Mouse (Mus musculus): Measurements from ENCODE around the gene Oser1. TPM values are rescaled to one million over a fixed set of nuclear protein-coding genes. Genes with fewer than 3 reads are reported as not detected.

The Oser1 gene
- total RNA-seq, 2 experiments from 2014 or later = 16.7 to 18.8 TPM

DNA sequence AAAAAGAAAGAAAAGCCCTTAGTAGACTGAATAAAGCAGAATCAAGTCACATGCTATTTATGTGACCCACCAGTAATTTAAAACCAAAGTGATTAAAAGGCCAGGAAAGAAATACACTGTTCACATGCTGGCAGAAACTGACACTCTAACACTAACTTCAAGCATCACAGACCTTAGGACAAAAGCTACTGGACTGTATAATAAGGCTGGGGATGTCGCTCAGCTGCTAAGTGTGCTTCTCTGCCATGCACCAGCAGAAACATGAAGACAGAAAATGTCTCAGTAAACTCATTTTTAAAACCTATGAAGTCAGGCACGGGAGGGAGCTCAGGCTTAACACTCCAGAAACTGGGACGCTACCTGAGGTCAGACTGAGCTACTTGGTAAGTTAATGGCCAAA, 14.3 kb downstream of the Oser1 start:
- no peak for DNase-seq (ENCODE audit: low spot score in 2 of 2)

DNA sequence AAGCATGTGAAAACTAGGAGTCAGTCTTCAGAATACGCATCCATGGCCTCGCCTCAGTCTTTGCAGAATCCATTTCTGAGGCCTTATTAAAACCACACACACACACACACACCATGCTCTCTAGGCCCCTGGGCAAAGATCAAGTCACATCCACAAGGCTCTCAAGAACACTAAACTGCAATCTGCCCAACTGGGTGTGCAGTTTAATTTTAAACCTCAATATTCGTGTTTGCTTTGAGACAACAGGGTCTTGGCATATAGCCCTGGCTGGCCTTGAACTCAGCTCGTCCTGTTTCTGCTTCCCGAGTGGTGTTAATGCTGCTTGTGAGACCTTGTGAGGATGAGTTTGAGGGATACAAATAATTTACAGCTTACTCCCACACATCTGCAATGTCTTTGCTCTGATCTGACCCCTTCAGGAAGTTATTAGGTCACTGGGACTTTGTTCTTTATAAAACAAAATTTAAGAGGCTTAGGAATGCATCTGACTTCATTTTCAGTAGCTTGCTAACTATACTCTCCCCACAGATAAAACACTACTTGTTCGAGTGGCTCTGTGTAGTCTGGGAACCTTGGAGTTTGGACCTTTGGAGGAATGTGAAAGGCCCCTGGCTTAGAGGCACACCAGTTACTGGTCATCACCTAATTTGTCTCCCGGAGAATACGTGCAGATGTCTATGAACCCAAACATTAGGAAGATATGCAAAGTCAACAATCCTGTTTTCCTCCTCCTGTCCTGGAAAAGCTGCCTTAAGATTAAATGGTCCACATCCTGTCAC, 20.3 kb downstream of the Oser1 start:
- no peak for DNase-seq (ENCODE audit: low spot score in 2 of 2)

DNA sequence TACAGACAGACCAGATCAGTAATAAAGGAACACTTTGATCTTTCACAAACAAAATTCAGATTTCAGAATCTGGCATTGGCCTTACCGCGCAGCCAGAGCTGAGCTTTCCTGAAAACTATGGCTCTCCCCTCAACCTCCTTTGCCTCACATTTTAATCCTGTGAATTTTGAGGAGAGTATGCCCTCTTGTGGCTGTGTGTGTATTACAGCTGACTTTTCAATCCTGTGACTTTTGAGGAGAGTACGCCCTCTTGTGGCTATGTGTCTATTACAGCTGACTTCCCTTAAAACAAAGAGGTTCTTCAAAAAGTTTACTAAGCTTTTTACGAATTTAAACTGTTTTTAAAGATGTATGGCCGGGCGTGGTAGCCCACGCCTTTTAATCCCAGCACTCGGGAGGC, 23.3 kb downstream of the Oser1 start:
- DNase-seq (ENCODE audit: low spot score in 2 of 2) = peak; percentile 88 to 89

DNA sequence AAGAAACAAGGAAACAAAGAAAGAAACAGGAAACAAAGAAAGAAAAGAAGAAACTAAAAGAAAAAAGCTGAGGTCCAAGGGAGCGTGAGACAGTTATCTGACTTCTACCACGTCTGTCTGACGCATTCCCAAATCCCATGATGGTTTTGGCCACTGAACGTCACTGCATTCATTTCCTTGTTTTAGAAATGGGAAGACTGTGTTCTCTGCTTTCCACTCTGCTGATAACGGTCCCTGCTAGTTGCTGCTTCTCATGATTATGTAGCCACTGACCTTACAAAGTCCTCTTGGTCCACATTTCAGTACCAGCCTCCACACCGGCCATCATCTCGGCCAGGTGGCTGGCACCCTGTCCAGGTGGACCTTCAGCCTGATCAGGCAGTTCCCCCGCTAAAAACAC, 25.3 kb downstream of the Oser1 start:
- DNase-seq (ENCODE audit: low spot score in 2 of 2) = no peak

DNA sequence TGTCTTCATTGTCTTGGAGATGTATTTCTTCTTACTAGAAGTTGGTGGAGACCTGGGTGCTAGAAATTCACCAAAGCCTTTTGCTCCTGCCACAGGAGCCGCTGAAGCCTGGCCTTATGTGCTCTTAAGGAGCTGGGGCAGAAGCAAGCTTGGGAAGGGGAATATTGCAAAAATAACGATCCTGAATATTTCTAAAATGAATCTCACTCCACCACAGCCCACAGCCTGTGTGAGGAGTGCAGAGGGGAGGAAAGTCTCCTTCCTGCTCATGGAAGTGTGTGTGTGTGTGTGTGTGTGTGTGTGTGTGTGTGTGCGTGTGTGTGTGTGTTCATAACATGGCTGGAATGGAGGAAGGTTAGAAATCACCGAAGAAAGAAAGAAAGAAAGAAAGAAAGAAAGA, 25.7 kb downstream of the Oser1 start:
- DNase-seq (ENCODE audit: low spot score in 2 of 2) = no peak

DNA sequence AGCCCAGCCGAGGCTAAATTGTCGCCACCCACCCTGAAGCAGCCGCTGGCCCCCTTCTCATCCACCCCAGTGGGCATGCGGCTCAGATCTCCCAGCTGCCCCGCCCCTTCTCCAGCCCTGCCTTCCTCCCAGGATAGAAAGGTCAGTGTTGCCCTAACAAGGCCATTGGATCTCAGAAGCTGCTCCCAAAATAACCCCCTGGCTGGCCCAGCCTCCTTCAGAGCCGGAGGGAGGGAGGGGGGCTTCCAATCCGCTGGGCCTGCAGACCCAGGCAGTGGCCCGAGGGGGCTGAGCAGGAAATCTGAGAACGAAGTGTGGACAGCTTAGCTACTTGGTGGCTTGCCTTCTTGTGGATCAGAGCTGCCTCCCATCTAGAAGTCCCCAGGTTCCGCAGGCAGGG, 26.6 kb downstream of the Oser1 start, which contains the start of gene Jph2:
TSS of gene Jph2 (minus strand) at position 89 of the 400 bp plus-strand sequence.
- no peak for DNase-seq (ENCODE audit: low spot score in 2 of 2)

DNA sequence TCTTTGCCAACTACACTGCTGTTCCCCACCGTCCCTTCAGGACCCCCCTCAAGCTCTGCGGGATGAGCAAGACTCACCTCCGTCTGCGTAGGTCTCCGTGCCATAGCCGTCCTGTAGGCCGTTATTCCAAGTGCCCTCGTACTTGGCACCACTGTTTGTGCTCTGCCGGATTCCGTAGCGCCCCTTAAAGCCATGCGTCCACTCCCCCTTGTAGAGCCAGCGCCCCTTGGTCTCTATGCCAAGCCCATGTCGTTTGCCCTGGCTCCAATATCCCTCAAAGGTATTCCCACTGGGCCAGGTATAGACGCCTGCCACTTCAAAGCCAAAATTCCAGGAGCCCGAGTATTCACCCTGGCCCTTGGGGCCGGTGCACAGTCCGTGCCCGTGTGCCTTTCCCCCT, 27.4 kb downstream of the Oser1 start:
- DNase-seq (ENCODE audit: low spot score in 2 of 2) = no peak

DNA sequence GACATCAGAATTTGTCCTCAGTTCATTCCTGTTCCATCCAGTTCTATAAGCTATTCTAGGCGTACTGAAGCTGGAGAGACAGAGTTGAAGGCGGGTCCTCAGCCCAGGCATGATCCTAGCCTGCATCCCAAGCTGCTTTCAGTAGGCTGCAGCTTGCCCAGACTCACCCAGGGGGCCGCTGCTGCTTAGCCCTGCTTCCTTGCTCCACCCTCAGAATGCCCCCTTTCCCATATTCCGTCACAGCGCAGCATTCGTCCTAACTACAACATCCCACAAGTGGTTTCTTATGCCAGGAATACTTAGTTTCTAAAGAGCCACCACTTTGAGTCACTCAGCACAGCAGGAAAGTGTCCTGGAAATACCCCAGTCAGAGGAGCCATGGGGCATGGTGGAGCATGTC, 29.5 kb downstream of the Oser1 start:
- no peak for DNase-seq (ENCODE audit: low spot score in 2 of 2)

DNA sequence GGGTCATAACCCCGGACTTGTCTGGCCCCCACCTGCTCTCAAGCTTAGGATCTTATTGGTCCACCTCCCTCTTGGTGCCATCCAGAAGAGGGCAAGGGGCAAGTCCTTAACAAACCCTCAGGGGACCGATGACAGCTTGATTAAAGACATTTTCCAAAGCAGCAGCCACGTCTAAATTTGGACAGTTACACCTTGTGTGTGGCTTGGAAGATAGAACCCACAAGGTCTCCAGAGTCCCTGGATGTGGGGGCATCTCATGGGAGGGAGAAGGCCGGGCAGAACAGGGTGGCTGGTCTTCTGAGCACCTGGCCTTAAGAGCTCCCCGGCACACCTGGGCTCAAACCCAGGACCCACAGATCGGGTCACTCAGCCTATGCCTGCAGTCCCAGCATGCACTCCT, 30.5 kb downstream of the Oser1 start:
- no peak for DNase-seq (ENCODE audit: low spot score in 2 of 2)

DNA sequence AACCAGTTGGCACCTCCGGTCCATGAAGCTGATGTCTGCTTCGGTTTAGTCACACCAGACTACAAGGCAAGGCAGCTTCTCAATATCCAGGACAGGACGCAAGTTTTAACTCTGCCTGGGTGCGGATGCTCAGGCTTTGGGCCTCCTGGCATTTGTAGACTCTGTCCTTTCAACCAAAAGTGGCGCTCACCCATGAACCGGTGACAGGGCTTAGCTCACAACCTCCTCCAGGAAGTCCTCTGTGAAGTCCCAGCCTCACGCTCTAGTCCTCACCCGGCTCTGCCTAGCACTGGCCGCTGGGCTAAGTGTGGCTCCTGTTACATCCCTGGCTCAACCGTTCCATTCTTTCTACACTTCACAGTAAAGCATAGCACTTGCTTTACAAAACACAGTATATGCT, 31.3 kb downstream of the Oser1 start:
- DNase-seq (ENCODE audit: low spot score in 2 of 2) = no peak

DNA sequence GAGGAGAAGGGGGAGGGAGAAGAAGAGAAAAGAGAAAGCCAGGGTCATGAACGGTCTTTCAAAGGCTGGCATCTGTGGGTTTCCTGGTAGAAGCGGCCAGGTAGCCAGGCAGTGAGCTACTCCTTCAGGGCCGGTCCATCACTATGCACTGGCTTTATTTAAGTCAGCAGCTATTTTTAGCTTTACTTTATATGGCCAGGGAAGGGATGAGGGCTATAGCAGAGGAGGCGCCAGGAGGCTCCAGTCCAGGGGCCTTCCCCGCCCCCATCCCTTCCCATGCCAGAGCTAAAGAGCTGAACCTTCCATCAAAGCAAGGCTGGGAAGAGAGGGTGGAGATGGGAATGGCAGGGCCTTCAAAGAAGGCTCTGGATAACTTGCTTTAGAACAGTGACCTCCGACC, 32.1 kb downstream of the Oser1 start:
- no peak for DNase-seq (ENCODE audit: low spot score in 2 of 2)

DNA sequence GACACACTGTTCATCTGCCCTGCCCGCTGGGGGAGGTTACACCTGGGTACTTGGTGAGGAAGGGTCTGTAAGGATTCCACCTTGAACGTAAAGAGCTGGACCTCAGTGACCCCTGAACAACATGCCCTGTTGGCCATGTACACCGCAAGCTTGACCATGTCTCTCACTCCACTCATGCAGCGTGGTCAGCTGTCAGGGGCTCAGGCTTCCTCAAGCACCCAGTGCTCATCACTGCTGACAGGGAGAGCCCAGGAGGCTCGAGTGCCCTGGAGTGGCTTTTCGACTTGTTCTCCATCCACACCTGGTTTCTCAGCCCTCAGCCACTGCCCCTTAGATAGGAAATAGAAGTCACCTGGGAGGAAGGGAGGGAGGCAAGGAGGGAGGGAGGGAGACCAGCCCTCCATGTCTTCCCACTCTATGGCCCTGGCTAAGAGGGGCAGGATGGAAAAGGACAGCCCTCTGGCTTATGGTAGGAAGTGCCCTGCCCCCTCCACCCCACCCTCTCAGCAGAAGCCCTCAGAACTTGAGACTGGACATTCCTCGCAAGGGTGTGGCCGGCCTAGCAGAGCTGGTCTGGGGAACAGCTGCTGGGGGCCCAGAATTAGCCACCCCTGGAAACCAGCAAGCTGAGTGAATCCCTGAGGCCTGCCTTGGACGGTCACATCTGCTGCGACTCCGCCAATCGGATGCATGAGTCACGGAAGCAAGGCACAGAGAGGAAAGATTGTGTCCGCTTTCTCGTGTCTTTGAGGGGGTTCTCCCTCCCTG, 37.9 kb downstream of the Oser1 start:
- no peak for DNase-seq (ENCODE audit: low spot score in 2 of 2)

DNA sequence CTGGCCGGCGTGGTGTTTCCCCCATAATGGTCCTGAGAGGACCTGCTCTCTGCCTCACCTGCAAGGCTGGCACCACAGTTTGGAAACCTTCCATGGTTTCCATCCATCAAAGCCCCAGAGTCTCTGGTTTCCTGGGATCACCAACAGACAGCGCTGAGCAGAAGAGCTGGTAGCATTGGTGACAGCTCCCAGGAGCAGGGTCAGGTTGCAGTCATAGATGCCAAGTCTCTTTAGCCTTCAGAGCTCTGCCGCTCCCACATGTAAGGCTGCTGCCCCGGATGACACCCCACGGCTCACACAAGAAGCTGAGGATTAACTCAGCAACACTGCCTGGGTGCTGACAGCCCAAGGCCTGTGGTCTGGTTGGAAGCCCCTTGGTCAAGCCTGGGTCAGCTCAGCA, 39.4 kb downstream of the Oser1 start:
- no peak for DNase-seq (ENCODE audit: low spot score in 2 of 2)

DNA sequence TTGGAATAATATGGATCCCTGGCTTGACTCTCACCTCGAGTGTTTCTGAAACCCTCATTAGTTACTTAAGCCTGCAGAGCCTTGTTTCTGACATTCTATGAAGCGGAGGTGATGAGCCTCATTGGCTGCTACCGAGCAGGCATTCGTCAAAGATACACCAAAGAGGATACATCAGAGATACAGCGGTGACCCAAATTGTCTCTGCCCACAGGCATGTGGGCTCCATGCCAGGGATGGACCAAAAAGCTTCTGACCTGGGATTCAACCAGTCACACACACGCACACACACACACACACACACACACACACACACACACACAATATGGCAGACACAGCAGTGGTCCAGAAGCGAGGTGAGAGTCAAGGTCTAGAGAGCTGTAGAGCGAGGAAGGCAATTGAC, 43.3 kb downstream of the Oser1 start:
- DNase-seq (ENCODE audit: low spot score in 2 of 2) = no peak

DNA sequence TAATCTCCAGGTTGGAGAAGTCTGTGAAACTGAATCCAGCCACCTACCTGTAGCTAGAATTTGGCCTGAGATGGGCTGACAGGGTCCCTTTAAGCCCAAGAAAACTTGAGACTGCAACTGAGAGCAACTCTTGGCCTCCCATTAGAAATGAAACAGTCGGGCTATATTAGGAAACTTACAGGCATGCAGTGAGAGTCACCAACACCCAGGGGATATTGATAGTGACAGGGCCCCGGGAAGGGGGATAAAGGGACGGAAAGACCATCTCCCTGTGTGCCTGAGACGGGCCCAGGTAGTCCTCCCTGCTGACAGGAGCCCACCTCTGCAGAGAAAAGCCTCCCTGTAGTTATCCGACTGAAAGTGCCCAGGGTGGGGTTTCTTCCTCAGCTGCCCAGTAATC, 45.1 kb downstream of the Oser1 start:
- no peak for DNase-seq (ENCODE audit: low spot score in 2 of 2)

DNA sequence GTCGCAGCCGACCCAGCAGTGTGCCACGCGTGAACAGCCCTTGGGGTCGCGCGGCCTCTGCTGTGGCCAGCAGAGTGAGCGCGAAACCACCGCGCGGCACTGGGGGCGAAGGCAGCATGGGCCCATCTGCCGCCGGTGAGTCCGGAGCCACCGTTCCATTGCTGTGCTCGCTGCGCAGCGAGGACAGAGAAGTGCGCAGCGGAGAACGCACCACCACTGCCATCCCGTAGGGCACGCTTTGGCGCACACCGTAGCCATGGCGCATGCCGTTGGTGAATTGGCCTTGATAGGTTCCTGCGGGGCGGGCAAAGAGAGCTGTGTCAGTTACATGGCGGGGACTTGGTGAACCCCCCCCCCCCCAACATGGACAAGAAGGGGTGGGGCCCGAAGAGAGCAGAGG, 48.4 kb downstream of the Oser1 start:
- no peak for DNase-seq (ENCODE audit: low spot score in 2 of 2)

DNA sequence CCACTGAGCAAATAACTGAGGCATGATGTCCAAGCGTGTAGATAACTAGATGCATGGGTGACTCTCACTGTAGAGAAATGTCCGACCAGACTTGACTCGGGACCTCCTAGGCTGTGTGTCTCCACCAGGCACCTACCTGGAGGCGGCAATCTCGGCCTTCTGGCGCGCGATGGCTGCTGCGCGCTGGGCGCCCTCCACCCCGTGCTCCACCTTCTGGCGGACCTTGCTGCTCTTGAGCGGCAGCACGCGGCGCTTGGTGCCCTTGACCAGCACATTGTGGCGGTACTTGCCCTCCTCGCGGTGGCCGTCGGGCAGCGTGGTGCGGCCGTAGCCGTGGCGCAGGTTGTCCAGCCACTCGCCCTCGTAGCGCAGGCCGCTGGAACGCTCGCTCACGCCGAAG, 49.0 kb downstream of the Oser1 start:
- no peak for DNase-seq (ENCODE audit: low spot score in 2 of 2)

DNA sequence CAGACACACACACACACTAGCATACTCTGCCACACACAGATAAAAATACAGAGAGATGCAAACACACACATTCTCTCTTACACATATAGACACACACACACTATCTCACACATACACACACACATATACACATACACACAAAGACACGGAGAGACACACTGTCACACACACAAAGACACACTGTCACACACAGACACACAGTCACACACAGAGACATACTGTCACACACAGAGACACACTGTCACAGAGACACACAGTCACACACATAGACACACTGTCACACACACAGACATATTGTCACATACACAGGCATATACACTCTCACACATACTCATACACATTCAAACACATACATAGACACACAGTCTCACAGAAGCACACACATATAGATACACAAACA, 51.9 kb downstream of the Oser1 start:
- no peak for DNase-seq (ENCODE audit: low spot score in 2 of 2)

DNA sequence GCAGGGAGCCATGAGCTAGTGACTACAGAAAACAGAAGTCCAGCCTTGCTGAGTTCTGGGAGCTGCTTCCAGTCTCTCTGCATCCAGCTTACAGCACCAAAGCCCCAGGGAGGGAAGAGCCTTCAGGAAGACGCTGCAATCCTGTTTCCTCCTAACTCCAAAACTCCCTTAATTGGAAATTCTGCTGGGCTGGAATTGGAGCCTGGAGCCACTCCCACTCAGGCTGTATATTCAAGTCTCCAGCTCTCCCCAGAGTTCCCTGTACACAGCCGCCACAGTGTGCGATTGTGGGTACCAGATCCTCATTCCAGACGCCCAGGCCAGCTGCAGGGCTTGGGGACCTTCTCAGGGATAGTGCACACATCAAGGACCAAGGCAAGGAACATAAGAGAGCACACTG, 54.3 kb downstream of the Oser1 start:
- DNase-seq (ENCODE audit: low spot score in 2 of 2) = no peak

DNA sequence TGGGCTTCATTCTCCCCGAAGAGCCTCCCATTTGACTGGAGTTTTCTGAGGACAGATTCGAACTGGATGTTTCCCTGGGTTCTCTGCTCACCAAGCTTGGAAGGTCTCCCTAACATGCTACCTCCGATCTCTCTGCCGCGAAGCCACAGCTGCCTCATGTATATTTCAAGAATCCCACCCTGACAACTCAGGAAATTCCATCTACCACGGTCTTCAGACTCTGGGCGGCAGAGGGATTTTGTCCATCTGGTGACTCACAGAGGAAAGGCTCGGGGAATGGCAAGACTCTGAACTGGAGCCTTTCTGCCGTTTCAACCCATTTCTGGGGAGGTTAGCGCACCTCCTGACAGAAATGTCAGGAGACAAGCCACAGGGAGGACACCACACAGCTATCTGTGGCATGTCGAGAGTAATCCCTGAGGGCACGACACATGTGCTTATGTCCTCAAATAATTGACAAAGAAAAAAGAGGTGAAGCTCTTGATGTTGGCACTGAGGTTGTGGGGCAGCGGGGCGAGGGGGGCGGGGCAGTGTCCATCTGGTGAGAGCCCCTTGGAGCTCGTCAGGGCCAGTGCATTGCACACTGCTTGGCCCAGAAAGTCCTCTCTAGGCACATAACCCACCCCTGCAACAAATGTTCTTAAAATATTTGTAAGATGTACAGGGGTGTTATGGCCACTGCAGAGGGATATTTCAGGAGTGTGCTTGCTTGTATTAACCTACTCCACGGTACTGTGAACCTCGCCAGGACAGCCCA, 59.5 kb downstream of the Oser1 start:
- no peak for DNase-seq (ENCODE audit: low spot score in 2 of 2)

DNA sequence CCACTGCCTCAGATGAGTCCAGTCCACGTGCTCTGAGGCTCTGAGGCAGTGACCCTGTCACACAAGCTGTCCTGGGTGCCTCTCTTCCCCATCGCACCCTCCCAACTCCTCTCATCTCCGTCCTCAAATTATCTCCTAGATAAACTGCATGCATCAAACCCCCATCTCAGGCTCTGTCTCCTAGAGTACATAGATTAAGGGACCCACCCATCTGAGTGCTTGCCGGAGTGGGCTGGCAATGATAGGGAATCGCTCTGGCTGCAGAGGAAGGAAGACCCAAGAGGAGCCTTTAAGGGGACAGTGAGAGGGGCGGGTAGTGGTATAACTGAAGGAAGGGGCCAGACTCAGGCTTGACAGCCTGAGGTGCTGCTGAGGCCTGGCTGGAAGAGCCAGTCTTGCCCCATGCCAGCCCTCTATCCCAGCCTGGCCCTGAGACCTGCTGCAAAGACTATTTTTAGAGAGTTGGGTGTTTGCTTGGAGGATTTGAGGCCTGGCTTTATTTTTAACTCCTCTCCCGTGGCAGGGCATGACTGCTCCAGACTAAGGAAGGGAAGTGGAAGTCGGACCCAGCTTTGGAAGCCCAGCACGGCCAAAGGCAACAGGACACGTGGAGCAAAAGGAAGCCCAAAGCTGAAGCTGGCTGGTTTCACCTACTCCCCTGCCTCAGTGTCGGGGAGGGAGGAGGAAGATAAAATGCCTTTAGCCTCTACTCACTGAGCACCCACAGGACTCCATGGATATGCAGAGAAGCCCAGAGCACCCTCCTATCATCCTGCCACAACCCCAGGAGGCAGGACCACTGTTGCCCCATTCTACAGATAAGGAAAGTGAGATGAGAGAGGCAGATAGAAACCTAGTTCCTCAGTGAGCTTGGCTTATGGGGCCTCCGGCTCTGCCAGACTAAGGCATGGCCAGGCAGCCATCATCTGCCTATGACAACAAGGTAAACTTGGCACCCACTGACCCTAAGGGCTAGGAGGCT, 61.3 kb downstream of the Oser1 start:
- DNase-seq (ENCODE audit: low spot score in 2 of 2) = no peak

Measured in layer of hippocampus, postnatal 10 days (tissue).